Mouse (Mus musculus) c-Kit-positive CD71-positive TER-119-negative erythroid progenitor cells, embryonic 14.5 days (primary cell): ENCODE measurements around the gene Tas2r109.
"Not testable (repeated sequence)": the region's sequence is repeated elsewhere in the genome, so short reads cannot be mapped to it uniquely, and the experiment has no call there.

Experiments
- DNase-seq: peaks from one replicate; pipeline ENCODE4 v3.0.0-alpha.2; 2013; ENCODE audit warnings: low read depth

The Tas2r109 gene

DNA sequence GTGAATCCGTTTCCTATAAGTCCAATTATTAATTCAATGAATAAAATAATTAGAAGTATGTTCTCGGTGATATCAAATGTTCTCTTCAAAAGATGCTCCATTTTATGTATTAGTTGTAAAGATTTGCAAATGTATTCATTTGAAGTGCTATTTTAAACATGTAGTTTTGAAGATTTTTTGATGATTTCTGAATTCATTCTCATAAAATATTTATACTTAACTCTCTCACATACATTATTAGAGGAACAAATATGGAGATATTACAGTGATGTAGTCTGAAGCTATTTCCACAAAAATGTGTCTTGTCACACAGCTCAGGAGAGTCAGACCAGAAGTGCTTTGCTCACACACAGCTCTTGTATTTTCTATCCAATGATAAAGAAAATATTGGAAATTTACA lies at the start of gene Tas2r109:
Gene Tas2r109 (minus strand): TSS at position 101 of the 400 bp plus-strand sequence.
- DNase-seq = no peak

DNA sequence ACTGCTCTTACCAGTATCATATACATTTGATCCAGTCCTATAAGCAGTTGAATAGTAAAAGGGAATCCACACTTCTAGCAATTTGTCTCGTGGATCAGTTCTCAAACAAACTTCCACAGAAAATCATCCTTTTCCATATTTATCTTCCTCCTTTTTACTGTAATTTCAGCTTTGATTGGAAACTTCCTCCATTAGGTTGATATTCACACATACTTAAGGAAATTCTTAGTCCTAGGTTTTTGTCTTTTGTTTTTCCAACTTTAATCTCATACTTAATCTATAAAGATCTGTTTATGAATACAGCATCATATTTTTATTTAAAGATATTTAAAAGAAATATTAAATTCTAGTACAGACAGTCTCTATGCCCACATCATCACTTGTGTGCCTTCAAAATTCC lies 22.9 kb downstream of the Tas2r109 start, which contains the start of gene Tas2r131:
Gene Tas2r131 (minus strand): TSS at position 101 of the 400 bp plus-strand sequence.
- no peak for DNase-seq

DNA sequence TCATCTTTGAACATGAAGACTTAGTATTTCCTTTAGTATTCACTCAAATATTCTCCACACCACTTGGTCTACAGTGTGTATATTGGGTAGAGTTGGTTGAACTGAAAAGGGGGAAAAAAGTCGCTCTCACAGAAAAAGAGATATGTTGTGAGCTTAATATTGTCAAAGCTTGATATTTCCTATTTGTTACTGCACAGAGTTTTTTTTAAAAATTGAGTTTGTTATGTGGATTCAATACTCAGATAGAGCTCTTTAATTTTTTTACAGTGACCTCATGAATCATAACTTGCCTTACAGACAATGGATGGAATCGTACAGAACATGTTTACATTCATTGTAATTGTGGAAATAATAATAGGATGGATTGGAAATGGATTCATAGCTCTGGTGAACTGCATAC lies 30.0 kb downstream of the Tas2r109 start, which contains the start of gene Tas2r129:
Gene Tas2r129 (plus strand): TSS at position 301 of the 400 bp plus-strand sequence.
- no peak for DNase-seq

DNA sequence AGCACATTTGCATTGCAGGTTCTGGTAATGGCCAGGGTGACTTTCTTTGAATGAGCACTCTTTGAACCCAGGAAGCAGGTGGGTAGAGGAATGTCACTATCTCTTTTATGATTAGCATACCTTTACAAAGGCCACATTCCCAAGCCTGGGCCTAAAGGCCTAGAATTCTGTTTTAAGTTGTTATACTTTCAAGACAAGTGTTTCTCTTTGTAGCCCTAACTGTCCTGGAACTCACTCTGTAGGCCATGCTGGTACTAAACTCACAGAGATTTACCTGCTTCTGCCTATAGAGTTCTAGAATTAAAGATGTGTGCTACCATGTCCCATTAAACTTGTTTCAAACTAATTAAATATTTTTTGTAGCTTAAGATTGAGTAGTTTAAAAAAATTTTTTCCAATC lies 39.4 kb downstream of the Tas2r109 start:
- DNase-seq = not testable (repeated sequence)
